Mouse (Mus musculus) G1E (cell line): ENCODE measurements around the gene Mlycd. TPM values are rescaled to one million over a fixed set of nuclear protein-coding genes. Genes with fewer than 3 reads are reported as not detected.

Experiments used
- ATAC-seq: 2 replicates; pipeline ENCODE4 v1.8.0; 2016; ENCODE audit warnings: mild to moderate bottlenecking; ENCODE audit not compliant: insufficient number of reproducible peaks, poor library complexity, low FRiP score, severe bottlenecking; ENCODE audit errors: extremely low read depth
- DNase-seq: peaks from one replicate; pipeline ENCODE4 v3.0.0; 2012; ENCODE audit warnings: low spot score
- H3K27me3 ChIP-seq: 2 replicates; pipeline ENCODE4 v1.6.1; 2012; ENCODE audit warnings: mild to moderate bottlenecking, low read length, inconsistent platforms; ENCODE audit not compliant: insufficient read depth
- H3K36me3 ChIP-seq: replicated peaks from 2 replicates; pipeline ENCODE3; 2012; ENCODE audit warnings: mild to moderate bottlenecking, inconsistent platforms
- H3K4me1 ChIP-seq: 2 replicates; pipeline ENCODE4 v1.6.1; 2012; ENCODE audit warnings: low read depth, low read length, inconsistent platforms, mixed read lengths; ENCODE audit not compliant: insufficient read depth
- H3K4me3 ChIP-seq: 2 replicates; pipeline ENCODE4 v1.5.1; 2012; ENCODE audit warnings: low read depth, mild to moderate bottlenecking, inconsistent platforms, low read length, moderate library complexity, mixed read lengths
- H3K9me3 ChIP-seq: replicated peaks from 2 replicates; pipeline ENCODE4 v1.6.1; 2012; ENCODE audit warnings: inconsistent platforms
- CTCF ChIP-seq: IDR thresholded peaks from 2 replicates; pipeline ENCODE4 v1.5.1; 2012; ENCODE audit warnings: low read depth, low read length, inconsistent platforms, mixed read lengths
- GATA1 ChIP-seq: IDR thresholded peaks from 2 replicates; pipeline ENCODE4 v1.6.1; 2012; ENCODE audit warnings: borderline replicate concordance, low read length, inconsistent platforms, mixed read lengths
- GATA2 ChIP-seq: IDR thresholded peaks from 2 replicates; pipeline ENCODE4 v1.6.1; 2012; ENCODE audit warnings: low read depth, low read length, inconsistent platforms, borderline replicate concordance
- POLR2AphosphoS5 ChIP-seq: IDR thresholded peaks from 2 replicates; pipeline ENCODE4 v1.6.1; 2012; ENCODE audit warnings: low read depth, low read length, inconsistent platforms; ENCODE audit not compliant: insufficient replicate concordance
- TAL1 ChIP-seq: conservative IDR thresholded peaks from 2 replicates; pipeline ENCODE4 v1.6.1; 2012; ENCODE audit warnings: low read depth, low read length, inconsistent platforms, mixed read lengths
- polyA plus RNA-seq: library from polyadenylated mRNA; stranded (reverse); fragments of >175 nt; gene quantifications from 2 replicates; pipeline ENCODE4 v1.2.3, GENCODE M21; 2012
- total RNA-seq, 2 experiments: library from RNA; stranded (forward) in 1 of 2; stranded (reverse) in 1 of 2; fragments of 200-1000 nt in 1 of 2; fragments of >200 nt in 1 of 2; fragmentation: Nextera tagmentation in 1 of 2; gene quantifications; 2 replicates each; pipeline ENCODE4 v1.2.3; 2014 to 2017

Mlycd gene
- total and polyA plus RNA-seq, 3 experiments, result 4.1 to 16.7 (median 10.5) TPM

DNA sequence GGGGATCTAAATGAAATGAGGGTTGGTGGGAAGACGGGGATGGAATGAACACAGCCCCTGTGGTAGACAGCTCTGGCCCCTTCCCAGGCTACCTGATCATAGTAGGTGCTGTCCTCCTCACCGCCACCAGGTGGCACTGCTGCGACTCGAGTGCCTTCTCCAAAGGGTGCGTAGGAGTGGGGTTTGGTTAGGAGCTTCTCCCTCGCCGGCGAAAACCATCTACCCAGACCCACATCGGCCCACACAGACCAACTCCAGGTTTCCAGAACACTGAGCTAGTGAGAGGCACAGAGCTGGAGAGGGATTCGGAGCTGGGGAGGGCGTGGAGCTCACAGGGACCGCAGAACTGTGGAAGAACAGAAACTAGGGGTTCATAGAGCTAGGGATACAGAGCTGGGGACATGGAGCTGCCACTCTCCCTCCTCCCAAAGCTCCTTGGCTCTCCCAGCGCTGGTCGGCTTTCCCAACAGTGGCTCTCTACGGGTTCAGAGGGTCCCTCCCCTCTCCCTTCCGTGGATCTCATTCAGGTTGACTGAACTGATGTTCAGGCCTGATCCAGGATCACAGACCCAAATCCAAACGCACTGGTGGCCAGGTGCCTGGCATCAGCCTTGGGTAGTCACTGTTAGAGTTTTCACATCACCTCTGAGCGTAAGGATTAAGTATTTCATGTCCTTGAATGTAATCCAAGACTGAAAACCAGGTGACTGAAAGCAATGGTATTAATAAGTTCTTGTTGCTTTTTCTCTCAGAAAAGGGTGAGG, 18.2 kb downstream of the Mlycd start:
- H3K36me3 ChIP-seq, result peaks cover 46% of the 10 kb centered on the region
- H3K9me3 ChIP-seq, result no peaks in the 10 kb centered on the region
- TF ChIP-seq GATA2 (no peak), GATA1 (no peak), CTCF (peak; percentile 87), POLR2AphosphoS5 (no peak), TAL1 (no peak)
- H3K4me3 ChIP-seq, result peak overlapping the region; percentile 38; the same call in 1 of the 2 replicates
- H3K27me3 ChIP-seq, result peaks cover 21% of the 10 kb centered on the region
- H3K4me1 ChIP-seq, result peaks cover 9% of the 10 kb centered on the region
- peak; percentile 83 for DNase-seq
- ATAC-seq, result peak; percentile 81; the same call in 1 of the 2 replicates

DNA sequence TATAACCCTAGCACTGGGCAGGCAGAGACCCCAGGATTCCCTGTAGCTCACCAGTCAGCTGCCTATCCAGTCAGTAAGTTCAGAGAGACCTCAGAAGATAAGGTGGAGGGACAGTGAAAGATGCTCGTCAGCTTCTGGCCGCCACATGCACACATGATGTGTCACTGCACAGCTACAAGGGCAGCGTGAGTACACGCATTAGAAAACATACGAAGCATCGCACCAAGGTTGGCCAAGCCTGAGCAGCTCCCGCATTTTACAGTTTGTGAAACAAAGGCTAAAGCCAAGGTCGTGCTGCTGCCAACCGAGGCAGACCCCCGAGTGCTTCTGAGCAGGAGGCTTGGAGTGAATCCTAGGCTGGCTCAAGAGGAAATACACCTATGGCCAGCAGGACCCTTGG, 18.9 kb downstream of the Mlycd start:
- peaks cover 21% of the 10 kb centered on the region for H3K27me3 ChIP-seq
- H3K9me3 ChIP-seq, result no peaks in the 10 kb centered on the region
- ATAC-seq (no peak), DNase-seq (no peak)
- no peak for TF ChIP-seq POLR2AphosphoS5
- TF ChIP-seq GATA1, result no peak
- TF ChIP-seq TAL1, result no peak
- no peak for TF ChIP-seq GATA2
- TF ChIP-seq CTCF, result no peak
- peaks cover 9% of the 10 kb centered on the region for H3K4me1 ChIP-seq
- peaks cover 39% of the 10 kb centered on the region for H3K36me3 ChIP-seq
- H3K4me3 ChIP-seq, result no peak overlapping the region

DNA sequence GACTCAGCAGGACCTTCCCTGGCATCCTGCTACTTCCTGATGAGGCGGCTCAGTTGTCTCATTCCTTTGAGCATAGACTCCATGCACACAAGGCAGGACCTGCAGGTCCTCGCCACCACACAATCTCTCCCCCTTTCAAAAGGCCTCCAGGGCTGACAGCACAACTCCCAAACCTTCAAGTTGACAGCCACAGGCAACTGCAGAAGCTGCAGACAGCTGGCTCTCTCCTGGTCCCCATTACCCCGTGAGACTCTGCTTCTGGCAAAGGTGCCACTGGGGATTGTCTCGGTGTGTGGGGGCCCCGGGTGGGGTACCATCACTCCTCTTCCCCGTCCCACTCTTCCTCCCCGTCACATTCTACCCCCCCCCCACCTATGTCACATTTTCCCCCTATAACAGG, 25.6 kb downstream of the Mlycd start:
- ATAC-seq (no peak), DNase-seq (no peak)
- Histone ChIP-seq H3K4me3 (no peak overlapping the region), H3K9me3 (no peaks in the 10 kb centered on the region), H3K27me3 (peaks cover 41% of the 10 kb centered on the region), H3K4me1 (no peaks in the 10 kb centered on the region; the same call in 1 of the 2 replicates), H3K36me3 (no peaks in the 10 kb centered on the region)
- no peak for TF ChIP-seq GATA1
- no peak for TF ChIP-seq POLR2AphosphoS5
- no peak for TF ChIP-seq GATA2
- no peak for TF ChIP-seq CTCF
- no peak for TF ChIP-seq TAL1

DNA sequence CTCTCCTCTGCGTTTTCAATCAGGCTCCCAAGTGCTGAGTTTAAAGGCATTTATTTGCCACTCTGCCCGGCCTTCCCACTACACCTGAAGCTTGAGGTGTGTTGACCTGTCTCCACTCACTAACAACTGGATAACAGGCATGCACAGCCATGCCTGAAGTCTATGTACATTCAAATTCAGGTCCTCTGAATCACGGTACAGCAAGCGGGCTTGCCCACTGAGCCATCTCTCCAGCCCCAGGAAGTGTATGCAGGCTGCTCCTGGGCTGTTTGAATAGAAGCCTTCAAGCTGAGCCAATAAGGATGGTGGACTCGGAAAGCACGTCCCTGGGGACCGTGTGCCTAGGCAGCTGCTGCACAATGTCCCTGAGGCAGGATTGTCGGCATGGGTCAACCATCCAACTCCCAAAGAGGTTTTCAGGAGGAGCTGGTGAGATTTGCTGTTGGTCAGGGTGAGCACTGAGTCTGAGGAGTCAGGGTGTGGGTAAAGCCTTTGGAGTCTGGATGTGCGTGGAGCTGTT, 27.0 kb downstream of the Mlycd start:
- ATAC-seq, result no peak
- no peak overlapping the region for H3K4me3 ChIP-seq
- no peaks in the 10 kb centered on the region for H3K9me3 ChIP-seq
- H3K4me1 ChIP-seq, result no peaks in the 10 kb centered on the region; the same call in 1 of the 2 replicates
- TF ChIP-seq GATA2 (no peak), POLR2AphosphoS5 (no peak), GATA1 (no peak), CTCF (no peak), TAL1 (no peak)
- H3K27me3 ChIP-seq, result peaks cover 38% of the 10 kb centered on the region
- no peaks in the 10 kb centered on the region for H3K36me3 ChIP-seq
- DNase-seq, result no peak

DNA sequence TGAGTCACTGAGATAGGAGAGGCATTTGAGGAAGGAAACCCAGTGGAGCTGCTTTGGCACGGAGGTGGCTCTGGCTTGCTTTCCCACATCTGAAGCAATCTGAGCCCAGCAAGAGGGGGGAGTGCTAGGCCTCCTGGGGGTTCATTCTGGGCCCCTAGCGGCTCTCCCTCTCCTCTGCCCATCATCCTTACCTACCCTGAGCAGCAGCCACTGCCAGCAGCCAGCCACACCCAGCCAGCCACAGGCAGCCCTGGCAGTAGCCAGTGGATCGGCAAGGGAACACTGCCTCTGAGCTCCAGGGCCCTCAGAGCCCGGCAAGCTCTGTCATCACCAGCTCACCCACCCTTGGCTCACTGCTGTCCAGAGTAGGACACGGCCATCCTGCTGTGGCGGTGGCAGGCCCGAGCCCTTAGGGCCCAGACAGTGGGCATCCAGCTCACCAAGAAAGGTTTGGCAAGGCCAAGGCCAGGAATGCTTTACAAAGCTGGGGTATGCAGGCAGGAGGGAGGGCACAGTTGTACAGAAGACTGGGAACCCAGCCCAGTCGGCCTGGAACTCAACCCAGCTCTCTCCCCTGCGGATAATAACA, 27.5 kb downstream of the Mlycd start:
- H3K4me1 ChIP-seq, result no peaks in the 10 kb centered on the region; the same call in 1 of the 2 replicates
- H3K36me3 ChIP-seq, result no peaks in the 10 kb centered on the region
- H3K4me3 ChIP-seq, result no peak overlapping the region
- DNase-seq (no peak), ATAC-seq (no peak)
- TF ChIP-seq POLR2AphosphoS5 (no peak), TAL1 (no peak), GATA1 (no peak), CTCF (no peak), GATA2 (no peak)
- H3K9me3 ChIP-seq, result no peaks in the 10 kb centered on the region
- H3K27me3 ChIP-seq, result peaks cover 38% of the 10 kb centered on the region

DNA sequence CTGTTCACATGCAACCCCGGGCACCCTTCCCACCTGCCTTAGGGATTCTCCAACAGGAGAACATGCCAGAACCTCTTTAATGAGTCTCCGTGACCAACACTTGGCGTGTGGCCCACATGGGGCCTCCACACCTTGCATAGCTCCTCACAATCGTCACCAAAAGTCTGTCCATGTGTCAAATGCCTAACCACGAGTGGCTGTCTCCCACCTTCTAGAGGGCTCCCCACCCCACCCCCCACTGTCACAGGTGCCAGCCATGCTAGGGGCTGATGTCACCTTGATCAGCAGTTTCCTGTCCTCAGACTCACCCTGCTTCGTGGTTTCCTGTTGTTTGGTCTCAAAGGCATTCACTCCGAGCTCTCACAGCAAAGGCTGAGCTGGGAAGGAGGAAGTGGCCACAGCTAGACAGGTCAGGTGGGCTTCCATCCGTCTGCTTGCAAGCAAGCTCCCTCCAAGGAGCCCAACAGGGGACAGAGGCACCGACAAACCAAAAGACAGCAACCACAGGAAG, 29.0 kb downstream of the Mlycd start:
- Histone ChIP-seq H3K36me3 (no peaks in the 10 kb centered on the region), H3K4me1 (no peaks in the 10 kb centered on the region; the same call in 1 of the 2 replicates), H3K4me3 (no peak overlapping the region), H3K9me3 (no peaks in the 10 kb centered on the region), H3K27me3 (peaks cover 39% of the 10 kb centered on the region)
- peak; percentile 45; the same call in 1 of the 2 replicates for ATAC-seq
- TF ChIP-seq POLR2AphosphoS5 (no peak), GATA2 (no peak), CTCF (no peak), GATA1 (no peak), TAL1 (no peak)
- DNase-seq, result no peak
